Mouse (Mus musculus) lung, adult 2 months (tissue): Measurements from ENCODE around the gene Gm4175. TPM values are rescaled to one million over a fixed set of nuclear protein-coding genes. Genes with fewer than 3 reads are reported as not detected.
"Not testable (repeated sequence)": the region's sequence is repeated elsewhere in the genome, so short reads cannot be mapped to it uniquely, and the experiment has no call there.

Experiments
- DNase-seq: peaks from one replicate; pipeline ENCODE4 v3.0.0; 2022
- H3K4me1 ChIP-seq: fragments of 200-500 bp; 2 replicates; pipeline ENCODE4 v1.6.1; 2011; ENCODE audit warnings: low read length; ENCODE audit not compliant: control insufficient read depth, insufficient read depth
- H3K4me3 ChIP-seq: fragments of 200-500 bp; replicated peaks from 2 replicates; pipeline ENCODE3; 2011; ENCODE audit warnings: low read depth, mild to moderate bottlenecking, control low read depth, low read length; ENCODE audit errors: extremely low read depth
- WGBS: fragments of 180-500 bp; shearing (Covaris S2); methylation state at CpG from one replicate; pipeline ENCODE4 v1.1.7; 2018; 5-methylcytosine and 5-hydroxymethylcytosine counted together
- polyA plus RNA-seq: library from polyadenylated mRNA; depleted of rRNA; stranded (reverse); fragments of >200 nt; gene quantifications from 2 replicates; pipeline ENCODE4 v1.2.3, GENCODE M21; 2012; rRNA removed

Gm4175 gene
- not detected in 2 replicates for polyA plus RNA-seq

- H3K4me3 ChIP-seq, DNase-seq: not testable (repeated sequence)
- no CpG with 5 or more reads among the region's 5 CpGs for WGBS
Observed at GRCm38 (mm10) chr7:21761375-21761774, at the start of gene Gm4175. Gm4175 (minus strand) TSS chr7:21761475.

GRCm38 (mm10) chr7:21796628-21797027 lies 35.4 kb upstream of the Gm4175 start, which contains the start of gene Gm4177:
Gm4177 (minus strand) TSS chr7:21796728.
- DNase-seq, H3K4me1 ChIP-seq, H3K4me3 ChIP-seq: not testable (repeated sequence)
- no CpG with 5 or more reads among the region's 3 CpGs for WGBS

More at GRCm38 (mm10) chr7:21761375-21761774, at the start of gene Gm4175:
- H3K4me1 ChIP-seq: not testable (repeated sequence)

Other genes with a start within 250 kb of the Gm4175 start
- not detected in 2 replicates for gene Vmn1r130, start 249.7 kb downstream of the Gm4175 start, polyA plus RNA-seq
- not detected in 2 replicates for gene Vmn1r131, start 215.4 kb downstream of the Gm4175 start, polyA plus RNA-seq
- gene Vmn1r132, start 147.4 kb downstream of the Gm4175 start, polyA plus RNA-seq: not detected in 2 replicates
- gene Gm4177, start 35.3 kb upstream of the Gm4175 start, polyA plus RNA-seq: not detected in 2 replicates
- gene Vmn1r135, start 70.9 kb upstream of the Gm4175 start, polyA plus RNA-seq: not detected in 2 replicates
- not detected in 2 replicates for gene Gm5725, start 82.8 kb upstream of the Gm4175 start, polyA plus RNA-seq
- gene Gm5891, start 159.8 kb upstream of the Gm4175 start, polyA plus RNA-seq: not detected in 2 replicates
- gene Vmn1r137, start 233.1 kb upstream of the Gm4175 start, polyA plus RNA-seq: not detected in 2 replicates